Mouse (Mus musculus) bone marrow, adult 2 months (tissue): ENCODE measurements around the gene Gas7.

ENCODE experiments used
- CTCF ChIP-seq: fragments of 200-500 bp; IDR thresholded peaks from 2 replicates; pipeline ENCODE4 v1.5.1; 2011; ENCODE audit warnings: low read length, control low read depth; ENCODE audit not compliant: control insufficient read depth, insufficient read depth
- POLR2A ChIP-seq: fragments of 200-500 bp; IDR thresholded peaks from 2 replicates; pipeline ENCODE4 v1.6.1; 2011; ENCODE audit warnings: low read depth, mild to moderate bottlenecking, control low read depth, low read length, borderline replicate concordance; ENCODE audit not compliant: control insufficient read depth

- no peak for TF ChIP-seq POLR2A
- TF ChIP-seq CTCF, result no peak
Observed at GRCm38 (mm10) chr11:67642835-67643234, 187.6 kb downstream of the Gas7 start.
